8 mouse cellular contexts compared by ENCODE assay signal in genomic region chr10:22149691-22150465, GRCm38 (mm10). TPM values are rescaled to one million over a fixed set of nuclear protein-coding genes. Genes with fewer than 3 reads are reported as not detected.
A peak's percentile ranks its signal among the peaks of the same experiment; 100 is the strongest.
DNase-seq lines count a peak whose midpoint lies in the region; ATAC-seq and TF ChIP-seq lines count a peak whose summit lies in the region.

No protein-coding gene starts in this region.

- no peaks in the 10 kb centered on the region for H3K9me3 ChIP-seq in lung, postnatal 0 days (ENCODE audit: low read length)
- no peaks in the 10 kb centered on the region for H3K9me3 ChIP-seq in heart, embryonic 14.5 days (ENCODE audit: control insufficient read depth, low read length)
- H3K9me3 ChIP-seq in limb, embryonic 10.5 days (replicated peaks), result no peaks in the 10 kb centered on the region
- H3K9me3 ChIP-seq in neural tube, embryonic 14.5 days (ENCODE audit: control insufficient read depth, low read length), result no peaks in the 10 kb centered on the region

- no peak for ATAC-seq in lung, postnatal 0 days
- no peak for ATAC-seq in heart, embryonic 14.5 days (ENCODE audit: insufficient number of reproducible peaks, insufficient read depth, low FRiP score, low read depth)
- 0 out of 2 replicates have a peak, but pooled peaks have one; percentile 12 for ATAC-seq in neural tube, embryonic 14.5 days (ENCODE audit: low read depth)

- TF ChIP-seq EP300 in lung, postnatal 0 days (IDR thresholded peaks at IDR 0.05), result no peak

- H3K27me3 ChIP-seq in lung, postnatal 0 days (replicated peaks; ENCODE audit: insufficient read depth, low read length), result peaks cover 20% of the 10 kb centered on the region
- peaks cover 12% of the 10 kb centered on the region for H3K27me3 ChIP-seq in heart, embryonic 14.5 days (ENCODE audit: control insufficient read depth, insufficient read depth, low read length)
- H3K27me3 ChIP-seq in limb, embryonic 10.5 days (ENCODE audit: low read depth, poor library complexity, severe bottlenecking), result peaks cover 51% of the 10 kb centered on the region
- H3K27me3 ChIP-seq in neural tube, embryonic 14.5 days (ENCODE audit: control insufficient read depth, insufficient read depth, low read length), result peaks cover 2% of the 10 kb centered on the region; the same call in 1 of the 2 replicates

- 1% methylated on average over 45 of the region's 50 CpGs for WGBS in lung, postnatal 0 days
- WGBS in heart, embryonic 14.5 days, result under 1% methylated on average over 49 of the region's 50 CpGs
- WGBS in limb, embryonic 10.5 days, result under 1% methylated on average over 50 of the region's 50 CpGs
- WGBS in neural tube, embryonic 14.5 days, result under 1% methylated on average over 45 of the region's 50 CpGs

- H3K36me3 ChIP-seq in lung, postnatal 0 days (ENCODE audit: insufficient read depth, low read length), result no peaks in the 10 kb centered on the region
- no peaks in the 10 kb centered on the region for H3K36me3 ChIP-seq in heart, embryonic 14.5 days (ENCODE audit: control insufficient read depth, insufficient read depth, low read length)
- H3K36me3 ChIP-seq in limb, embryonic 10.5 days, result no peaks in the 10 kb centered on the region
- no peaks in the 10 kb centered on the region for H3K36me3 ChIP-seq in neural tube, embryonic 14.5 days (ENCODE audit: control insufficient read depth, insufficient read depth, low read length)

- H3K4me3 ChIP-seq in lung, postnatal 0 days (ENCODE audit: low read depth, low read length), result peak overlapping the region; percentile 75
- peak overlapping the region; percentile 73 to 76 for H3K4me3 ChIP-seq in heart, embryonic 14.5 days (ENCODE audit: control insufficient read depth in 1 of 2, insufficient read depth in 1 of 2, low read depth in 1 of 2, low read length in 2 of 2)
- peak overlapping the region; percentile 75 for H3K4me3 ChIP-seq in limb, embryonic 10.5 days
- H3K4me3 ChIP-seq in neural tube, embryonic 14.5 days (ENCODE audit: low read depth, low read length), result peak overlapping the region; percentile 39; the same call in 1 of the 2 replicates

- no peak for TF ChIP-seq POLR2A in brain, embryonic 14.5 days (IDR thresholded peaks at IDR 0.05; ENCODE audit: borderline replicate concordance, extremely low read depth, insufficient read depth, insufficient read length, poor library complexity, severe bottlenecking)

- H3K4me1 ChIP-seq in lung, postnatal 0 days (ENCODE audit: insufficient read depth, low read depth, low read length), result peaks cover 4% of the 10 kb centered on the region
- H3K4me1 ChIP-seq in heart, embryonic 14.5 days (ENCODE audit: control insufficient read depth in 2 of 2, insufficient read depth in 2 of 2, low read length in 2 of 2), result peaks cover 8% of the 10 kb centered on the region in 2 experiments; a peak in 3 of 4 replicates
- H3K4me1 ChIP-seq in limb, embryonic 10.5 days, result peaks cover 25% of the 10 kb centered on the region
- H3K4me1 ChIP-seq in neural tube, embryonic 14.5 days (ENCODE audit: control insufficient read depth, insufficient read depth, low read length), result no peaks in the 10 kb centered on the region

- DNase-seq in lung, postnatal 0 days (ENCODE audit: low spot score), result no peak
- no peak for DNase-seq in lung, postnatal 14 days
- DNase-seq in brain, embryonic 14.5 days (ENCODE audit: low read depth), result peak; percentile 24
- DNase-seq in limb, embryonic 10.5 days (ENCODE audit: low spot score), result peak; percentile 71
- no peak for DNase-seq in natural killer cell, adult 2 months (ENCODE audit: low spot score in 2 of 2)
- no peak for DNase-seq in left cerebral cortex, postnatal 25 days (ENCODE audit: low spot score in 2 of 2)

- H3K4me2 ChIP-seq in lung, postnatal 0 days (replicated peaks; ENCODE audit: low read depth, low read length), result peak overlapping the region; percentile 100
- peak overlapping the region; percentile 95 for H3K4me2 ChIP-seq in heart, embryonic 14.5 days (ENCODE audit: low read length)
- peak overlapping the region; percentile 63; the same call in 1 of the 2 replicates for H3K4me2 ChIP-seq in neural tube, embryonic 14.5 days (ENCODE audit: low read depth, low read length)

- no peak for TF ChIP-seq CTCF in lung, postnatal 0 days (IDR thresholded peaks at IDR 0.05)
- TF ChIP-seq CTCF in brain, embryonic 14.5 days (IDR thresholded peaks at IDR 0.05; ENCODE audit: borderline replicate concordance, extremely low read depth, insufficient read depth, insufficient read length), result no peak

- H3K27ac ChIP-seq in lung, postnatal 0 days (ENCODE audit: low read length), result no peak overlapping the region
- H3K27ac ChIP-seq in heart, embryonic 14.5 days (replicated peaks in 1 of 2; ENCODE audit: control insufficient read depth in 1 of 2, insufficient read depth in 1 of 2, low read depth in 2 of 2, low read length in 2 of 2), result no peak overlapping the region
- no peak overlapping the region for H3K27ac ChIP-seq in limb, embryonic 10.5 days
- H3K27ac ChIP-seq in neural tube, embryonic 14.5 days (ENCODE audit: low read depth, low read length), result no peak overlapping the region

- 0 out of 2 replicates have a peak overlapping the region, but pooled peaks have one; percentile 72 for H3K9ac ChIP-seq in lung, postnatal 0 days (replicated peaks; ENCODE audit: low read depth)
- H3K9ac ChIP-seq in heart, embryonic 14.5 days (ENCODE audit: low read length), result peak overlapping the region; percentile 80; the same call in 1 of the 2 replicates
- no peak overlapping the region for H3K9ac ChIP-seq in neural tube, embryonic 14.5 days (replicated peaks; ENCODE audit: low read depth, low read length)

- intact Hi-C loops in left cerebral cortex, postnatal 25 days (cut with DNase I), result loop anchor here (5.0 kb wide), 1 partner anchor 1197 kb away; no protein-coding TSS in a partner anchor

RNA-seq across cellular contexts. Expression of gene E030030I06Rik, which starts 0.8 kb away (rescaled TPM):
- 20.9 and 21.7 TPM in 2 replicates for polyA plus RNA-seq in lung, postnatal 0 days (2015; fragmentation: Nextera tagmentation; extraction: Ambion mirVana)
- 2.6 and 3.4 TPM in 2 replicates for polyA plus RNA-seq in brain, embryonic 14.5 days (2012; rRNA removed)
- 12.9 and 20.7 TPM in 2 replicates for polyA plus RNA-seq in heart, embryonic 14.5 days (2014; fragmentation: Nextera tagmentation; extraction: Ambion mirVana)
- 16.0 and 18.7 TPM in 2 replicates for polyA plus RNA-seq in limb, embryonic 10.5 days (2016; fragmentation: Nextera tagmentation; extraction: Ambion mirVana)
- polyA plus RNA-seq in neural tube, embryonic 14.5 days (2014; fragmentation: Nextera tagmentation; extraction: Ambion mirVana), result 1.7 TPM in 2 replicates
- under 1 TPM in 1 of 2 experiments, not detected in 1; 0.92 TPM for total RNA-seq in left cerebral cortex, postnatal 25 days (2021)

RNA-seq across cellular contexts. Expression of gene Raet1e, which starts 8.5 kb away (rescaled TPM):
- 4.6 and 5.1 TPM in 2 replicates for polyA plus RNA-seq in lung, postnatal 0 days (2015; fragmentation: Nextera tagmentation; extraction: Ambion mirVana)
- polyA plus RNA-seq in brain, embryonic 14.5 days (2012; rRNA removed), result 1.1 TPM in 2 replicates
- 1.6 and 2.7 TPM in 2 replicates for polyA plus RNA-seq in heart, embryonic 14.5 days (2014; fragmentation: Nextera tagmentation; extraction: Ambion mirVana)
- 12.6 and 12.8 TPM in 2 replicates for polyA plus RNA-seq in limb, embryonic 10.5 days (2016; fragmentation: Nextera tagmentation; extraction: Ambion mirVana)
- 0.29 and 0.90 TPM in 2 replicates for polyA plus RNA-seq in neural tube, embryonic 14.5 days (2014; fragmentation: Nextera tagmentation; extraction: Ambion mirVana)
- not detected for total RNA-seq in left cerebral cortex, postnatal 25 days (2021)

RNA-seq across cellular contexts. Expression of gene H60b, which starts 8.5 kb away (rescaled TPM):
- 0.19 and 0.25 TPM in 2 replicates for polyA plus RNA-seq in lung, postnatal 0 days (2015; fragmentation: Nextera tagmentation; extraction: Ambion mirVana)
- 0.78 and 0.93 TPM in 2 replicates for polyA plus RNA-seq in brain, embryonic 14.5 days (2012; rRNA removed)
- polyA plus RNA-seq in heart, embryonic 14.5 days (2014; fragmentation: Nextera tagmentation; extraction: Ambion mirVana), result 0.19 and 0.75 TPM in 2 replicates
- 0.35 TPM in 1 of 2 replicates, not detected in the other for polyA plus RNA-seq in limb, embryonic 10.5 days (2016; fragmentation: Nextera tagmentation; extraction: Ambion mirVana)
- polyA plus RNA-seq in neural tube, embryonic 14.5 days (2014; fragmentation: Nextera tagmentation; extraction: Ambion mirVana), result 0.37 TPM in 1 of 2 replicates, not detected in the other
- not detected for total RNA-seq in left cerebral cortex, postnatal 25 days (2021)

Comparison
In these comparisons a context has a peak if more than half of its experiments do, and no peak if none do; other contexts are left out.
1. DNase-seq: peak in brain, embryonic 14.5 days (single experiment) and limb, embryonic 10.5 days (single experiment); none in lung, postnatal 0 days (single experiment), lung, postnatal 14 days (single experiment), natural killer cell, adult 2 months (0 of 2) and left cerebral cortex, postnatal 25 days (0 of 2).
2. Peak in every context shown above with its lines, with median percentiles within 50 percentile points of each other: H3K4me2 ChIP-seq and H3K4me3 ChIP-seq.